Mouse (Mus musculus) embryonic facial prominence, embryonic 14.5 days (tissue): ENCODE data around the gene Klhl5. TPM values are rescaled to one million over a fixed set of nuclear protein-coding genes. Genes with fewer than 3 reads are reported as not detected.
"Not testable (repeated sequence)": the region's sequence is repeated elsewhere in the genome, so short reads cannot be mapped to it uniquely, and the experiment has no call there.

Source experiments
- ATAC-seq: fragments of 200-750 bp; cut with Nextera tagmentation; 2 replicates; pipeline ENCODE4 v1.8.0; 2017; ENCODE audit warnings: low read depth, moderate number of reproducible peaks, moderate TSS enrichment
- DNase-seq: peaks from one replicate; pipeline ENCODE4 v3.0.0-alpha.2; 2015; ENCODE audit warnings: low spot score
- H3K27ac ChIP-seq: fragments of 300-500 bp; sonication (generic); replicated peaks from 2 replicates; pipeline ENCODE4 v1.5.1; 2014; ENCODE audit warnings: low read depth, mild to moderate bottlenecking, low read length, moderate library complexity
- H3K27me3 ChIP-seq: fragments of 300-500 bp; sonication (generic); replicated peaks from 2 replicates; pipeline ENCODE4 v1.6.1; 2014; ENCODE audit warnings: low read length; ENCODE audit not compliant: control insufficient read depth, insufficient read depth
- H3K36me3 ChIP-seq: fragments of 300-500 bp; sonication (generic); 2 replicates; pipeline ENCODE4 v1.6.1; 2014; ENCODE audit warnings: low read length, mixed read lengths; ENCODE audit not compliant: control insufficient read depth, insufficient read depth
- H3K4me1 ChIP-seq: fragments of 300-500 bp; sonication (generic); 2 replicates; pipeline ENCODE4 v1.6.1; 2014; ENCODE audit warnings: antibody characterized with exemption, low read length; ENCODE audit not compliant: control insufficient read depth, insufficient read depth
- H3K4me2 ChIP-seq: fragments of 300-500 bp; sonication (generic); 2 replicates; pipeline ENCODE4 v1.6.1; 2014; ENCODE audit warnings: low read depth, mild to moderate bottlenecking, low read length, moderate library complexity, mixed read lengths
- H3K4me3 ChIP-seq: fragments of 300-500 bp; sonication (generic); 2 replicates; pipeline ENCODE4 v1.5.1; 2014; ENCODE audit warnings: low read depth, mild to moderate bottlenecking, low read length
- H3K9ac ChIP-seq: fragments of 300-500 bp; sonication (generic); 2 replicates; pipeline ENCODE4 v1.6.1; 2014; ENCODE audit warnings: low read depth, mild to moderate bottlenecking, low read length, moderate library complexity, mixed read lengths
- H3K9me3 ChIP-seq: fragments of 300-500 bp; sonication (generic); 2 replicates; pipeline ENCODE4 v1.6.1; 2016; ENCODE audit warnings: low read length; ENCODE audit not compliant: control insufficient read depth
- WGBS: fragments of 180-500 bp; shearing (Covaris S2); extraction: QIAGEN DNeasy Blood & Tissue Kit; methylation state at CpG from one replicate; pipeline ENCODE4 v1.1.7; 2014; 5-methylcytosine and 5-hydroxymethylcytosine counted together
- polyA plus RNA-seq: library from polyadenylated mRNA; unstranded; fragments of >200 nt; fragmentation: Nextera tagmentation; extraction: Ambion mirVana; gene quantifications from 2 replicates; pipeline ENCODE4 v1.2.1, GENCODE M21; 2014

The Klhl5 gene
- polyA plus RNA-seq, 1 experiment from 2014 or later: 26.3 TPM

- Histone ChIP-seq H3K27ac (no peak overlapping the region), H3K9ac (0 out of 2 replicates have a peak overlapping the region, but pooled peaks have one; percentile 2), H3K9me3 (no peaks in the 10 kb centered on the region), H3K4me1 (no peaks in the 10 kb centered on the region), H3K4me3 (no peak overlapping the region), H3K36me3 (no peaks in the 10 kb centered on the region), H3K4me2 (no peak overlapping the region), H3K27me3 (no peaks in the 10 kb centered on the region)
- no peak for ATAC-seq
- WGBS: 78% methylated on average over 3 of the region's 3 CpGs
- DNase-seq: no peak
These were observed 5.2 kb upstream of the Klhl5 start for GRCm38 (mm10) chr5:65102026-65102640.

DNA sequence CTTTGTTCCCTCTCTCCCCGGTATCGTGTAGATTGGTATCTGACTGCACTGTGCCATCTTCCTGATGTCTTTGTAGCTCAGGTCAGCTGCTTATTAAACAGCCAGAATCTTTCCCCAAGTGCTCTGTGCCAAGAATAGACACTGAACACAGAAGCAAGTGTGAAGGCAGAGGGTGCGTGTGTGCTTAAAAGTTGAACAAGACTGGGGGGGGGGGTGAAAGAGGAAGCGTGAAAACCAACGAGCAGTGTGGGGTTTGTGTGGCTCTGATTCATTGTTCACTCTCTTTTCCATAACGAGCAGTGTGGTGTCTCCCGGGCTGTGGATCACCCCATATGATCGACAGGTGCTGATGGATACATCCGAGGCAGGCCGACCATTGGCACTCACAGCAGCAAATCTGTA, 4.7 kb upstream of the Klhl5 start:
- H3K36me3 ChIP-seq: no peaks in the 10 kb centered on the region
- no peaks in the 10 kb centered on the region for H3K9me3 ChIP-seq
- no peaks in the 10 kb centered on the region for H3K27me3 ChIP-seq
- no peak for DNase-seq
- H3K27ac ChIP-seq: no peak overlapping the region; the same call in 1 of the 2 replicates
- no peak overlapping the region for H3K4me2 ChIP-seq
- H3K4me3 ChIP-seq: no peak overlapping the region
- H3K9ac ChIP-seq: 0 out of 2 replicates have a peak overlapping the region, but pooled peaks have one; percentile 2
- ATAC-seq: no peak
- 65% methylated on average over 10 of the region's 10 CpGs for WGBS
- no peaks in the 10 kb centered on the region for H3K4me1 ChIP-seq

- H3K9me3 ChIP-seq: no peaks in the 10 kb centered on the region
- peak overlapping the region; percentile 83 for H3K27ac ChIP-seq
- no peaks in the 10 kb centered on the region; the same call in none of the 2 replicates for H3K4me1 ChIP-seq
- H3K4me2 ChIP-seq: peak overlapping the region; percentile 83
- H3K36me3 ChIP-seq: no peaks in the 10 kb centered on the region
- ATAC-seq (peak; percentile 10; the same call in 1 of the 2 replicates), DNase-seq (no peak)
- no peaks in the 10 kb centered on the region for H3K27me3 ChIP-seq
- peak overlapping the region; percentile 80 for H3K4me3 ChIP-seq
- 4% methylated on average over 24 of the region's 42 CpGs for WGBS
- H3K9ac ChIP-seq: peak overlapping the region; percentile 92
These were observed 564 bp downstream of the Klhl5 start for GRCm38 (mm10) chr5:65107773-65108432.

DNA sequence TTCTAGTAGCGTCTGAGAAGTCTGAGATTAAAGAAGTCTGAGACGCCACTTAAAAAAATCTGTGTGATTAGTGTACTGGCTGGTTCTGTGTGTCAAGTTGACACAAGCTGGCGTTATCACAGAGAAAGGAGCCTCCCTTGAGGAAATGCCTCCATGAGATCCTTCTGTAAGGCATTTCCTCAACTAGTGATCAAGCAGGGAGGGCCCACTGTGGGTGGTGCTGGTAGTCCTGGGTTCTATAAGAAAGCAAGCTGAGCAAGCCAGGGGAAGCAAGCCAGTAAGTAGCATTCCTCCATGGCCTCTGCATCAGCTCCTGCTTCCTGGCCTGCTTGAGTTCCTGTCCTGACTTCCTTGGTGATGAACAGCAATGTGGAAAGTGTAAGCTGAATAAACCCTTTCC, 4.9 kb downstream of the Klhl5 start:
- not testable (repeated sequence) for H3K9me3 ChIP-seq, H3K4me1 ChIP-seq, H3K27ac ChIP-seq, H3K27me3 ChIP-seq, H3K4me2 ChIP-seq, H3K9ac ChIP-seq, ATAC-seq, H3K4me3 ChIP-seq, DNase-seq
- H3K36me3 ChIP-seq: peaks cover 11% of the 10 kb centered on the region
- 61% methylated on average over 3 of the region's 3 CpGs for WGBS

GRCm38 (mm10) chr5:65113323-65113722, 6.0 kb downstream of the Klhl5 start:
- no peaks in the 10 kb centered on the region; the same call in none of the 2 replicates for H3K4me1 ChIP-seq
- no peak overlapping the region for H3K4me3 ChIP-seq
- H3K27me3 ChIP-seq: no peaks in the 10 kb centered on the region
- H3K4me2 ChIP-seq: no peak overlapping the region
- 93% methylated on average over 6 of the region's 6 CpGs for WGBS
- peaks cover 11% of the 10 kb centered on the region for H3K36me3 ChIP-seq
- ATAC-seq (no peak), DNase-seq (no peak)
- no peak overlapping the region for H3K9ac ChIP-seq
- H3K27ac ChIP-seq: no peak overlapping the region
- 0 out of 2 replicates have a peak, but pooled peaks cover 3% of the 10 kb centered on the region for H3K9me3 ChIP-seq

GRCm38 (mm10) chr5:65116789-65117188, 9.4 kb downstream of the Klhl5 start:
- Histone ChIP-seq H3K4me2 (no peak overlapping the region), H3K4me3 (no peak overlapping the region), H3K4me1 (no peaks in the 10 kb centered on the region), H3K27ac (no peak overlapping the region), H3K36me3 (peaks cover 11% of the 10 kb centered on the region), H3K9me3 (0 out of 2 replicates have a peak, but pooled peaks cover 3% of the 10 kb centered on the region), H3K27me3 (no peaks in the 10 kb centered on the region), H3K9ac (no peak overlapping the region)
- WGBS: 98% methylated on average over 2 of the region's 2 CpGs
- ATAC-seq (no peak), DNase-seq (no peak)

DNA sequence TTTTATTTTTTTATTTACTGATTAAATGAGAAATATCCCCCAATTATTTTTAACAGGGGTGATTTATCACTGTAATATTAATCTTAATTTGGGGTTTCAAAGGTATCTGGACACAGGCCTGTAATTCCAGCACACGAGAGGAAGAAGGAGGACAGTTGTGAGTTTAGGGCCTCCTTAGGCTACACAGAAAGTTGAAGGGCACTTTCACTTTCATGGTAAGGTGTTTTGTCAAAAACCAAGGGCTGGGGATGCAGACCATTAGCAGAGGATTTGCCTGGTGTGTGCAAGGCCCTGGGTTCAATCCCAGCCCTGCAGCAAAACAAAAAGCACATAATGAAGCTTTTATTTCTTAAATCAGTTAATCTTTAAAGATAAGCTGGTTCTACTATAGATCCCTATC, 12.2 kb downstream of the Klhl5 start:
- H3K9me3 ChIP-seq: 0 out of 2 replicates have a peak, but pooled peaks cover 3% of the 10 kb centered on the region
- H3K4me1 ChIP-seq: no peaks in the 10 kb centered on the region
- no peak overlapping the region for H3K27ac ChIP-seq
- no peak for ATAC-seq
- peaks cover 11% of the 10 kb centered on the region for H3K36me3 ChIP-seq
- H3K27me3 ChIP-seq: no peaks in the 10 kb centered on the region
- H3K9ac ChIP-seq: no peak overlapping the region
- DNase-seq: no peak
- H3K4me3 ChIP-seq: no peak overlapping the region
- no peak overlapping the region for H3K4me2 ChIP-seq
- 100% methylated on average over 1 of the region's 1 CpGs for WGBS

DNA sequence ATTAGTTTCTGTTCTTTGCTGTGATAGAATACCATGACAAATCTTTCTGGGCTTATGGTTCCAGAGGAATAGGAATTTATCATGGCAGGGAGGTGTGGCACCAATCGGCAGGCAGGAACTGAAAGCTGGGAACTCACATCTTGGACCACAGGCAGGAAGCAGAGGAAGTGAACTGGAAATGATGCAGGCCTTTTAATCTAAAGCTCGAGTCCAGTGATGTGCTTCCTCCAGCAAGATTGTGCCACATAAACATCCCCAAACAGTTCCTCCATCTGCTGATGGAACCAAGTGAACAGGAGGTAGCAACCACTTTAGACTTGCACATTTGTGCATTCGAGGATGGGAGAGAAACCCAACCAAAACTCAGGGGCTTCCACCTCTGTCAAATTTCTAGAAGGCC, 12.6 kb downstream of the Klhl5 start:
- ATAC-seq: no peak
- Histone ChIP-seq H3K4me1 (no peaks in the 10 kb centered on the region), H3K27ac (no peak overlapping the region), H3K36me3 (peaks cover 11% of the 10 kb centered on the region), H3K4me2 (no peak overlapping the region), H3K9me3 (0 out of 2 replicates have a peak, but pooled peaks cover 3% of the 10 kb centered on the region), H3K4me3 (no peak overlapping the region), H3K27me3 (no peaks in the 10 kb centered on the region), H3K9ac (no peak overlapping the region)
- 68% methylated on average over 3 of the region's 3 CpGs for WGBS
- no peak for DNase-seq
